Mouse (Mus musculus) olfactory bulb, adult 2 months (tissue): ENCODE measurements around the gene Rpl36. TPM values are rescaled to one million over a fixed set of nuclear protein-coding genes. Genes with fewer than 3 reads are reported as not detected.

Source experiments
- H3K27ac ChIP-seq: fragments of 200-500 bp; 2 replicates; pipeline ENCODE4 v1.5.1; 2012; ENCODE audit warnings: low read depth, low read length; ENCODE audit not compliant: insufficient read depth
- H3K4me1 ChIP-seq: fragments of 200-500 bp; 2 replicates; pipeline ENCODE4 v1.6.1; 2012; ENCODE audit warnings: low read length; ENCODE audit not compliant: control insufficient read depth, insufficient read depth
- H3K4me3 ChIP-seq: fragments of 200-500 bp; 2 replicates; pipeline ENCODE4 v1.5.1; 2012; ENCODE audit warnings: mild to moderate bottlenecking, low read depth, low read length, moderate library complexity; ENCODE audit not compliant: insufficient read depth
- CTCF ChIP-seq: fragments of 200-500 bp; IDR thresholded peaks from 2 replicates; pipeline ENCODE4 v1.5.1; 2012; ENCODE audit warnings: low read depth, mild to moderate bottlenecking, low read length, moderate library complexity; ENCODE audit not compliant: insufficient read depth
- POLR2A ChIP-seq: fragments of 200-500 bp; IDR thresholded peaks from 2 replicates; pipeline ENCODE4 v1.6.1; 2012; ENCODE audit warnings: mild to moderate bottlenecking, low read depth, low read length, moderate library complexity; ENCODE audit not compliant: insufficient read depth
- WGBS: fragments of 180-500 bp; shearing (Covaris S2); methylation state at CpG from one replicate; pipeline ENCODE4 v1.1.7; 2018; 5-methylcytosine and 5-hydroxymethylcytosine counted together
- polyA plus RNA-seq: library from polyadenylated mRNA; stranded (reverse); fragments of >200 nt; gene quantifications from 2 replicates; pipeline ENCODE4 v1.2.4, GENCODE M21; 2012; ENCODE audit warnings: low replicate concordance; ENCODE audit not compliant: missing spikeins, insufficient read depth, insufficient read length

Gene Rpl36
- polyA plus RNA-seq, 1 experiment = not detected

DNA sequence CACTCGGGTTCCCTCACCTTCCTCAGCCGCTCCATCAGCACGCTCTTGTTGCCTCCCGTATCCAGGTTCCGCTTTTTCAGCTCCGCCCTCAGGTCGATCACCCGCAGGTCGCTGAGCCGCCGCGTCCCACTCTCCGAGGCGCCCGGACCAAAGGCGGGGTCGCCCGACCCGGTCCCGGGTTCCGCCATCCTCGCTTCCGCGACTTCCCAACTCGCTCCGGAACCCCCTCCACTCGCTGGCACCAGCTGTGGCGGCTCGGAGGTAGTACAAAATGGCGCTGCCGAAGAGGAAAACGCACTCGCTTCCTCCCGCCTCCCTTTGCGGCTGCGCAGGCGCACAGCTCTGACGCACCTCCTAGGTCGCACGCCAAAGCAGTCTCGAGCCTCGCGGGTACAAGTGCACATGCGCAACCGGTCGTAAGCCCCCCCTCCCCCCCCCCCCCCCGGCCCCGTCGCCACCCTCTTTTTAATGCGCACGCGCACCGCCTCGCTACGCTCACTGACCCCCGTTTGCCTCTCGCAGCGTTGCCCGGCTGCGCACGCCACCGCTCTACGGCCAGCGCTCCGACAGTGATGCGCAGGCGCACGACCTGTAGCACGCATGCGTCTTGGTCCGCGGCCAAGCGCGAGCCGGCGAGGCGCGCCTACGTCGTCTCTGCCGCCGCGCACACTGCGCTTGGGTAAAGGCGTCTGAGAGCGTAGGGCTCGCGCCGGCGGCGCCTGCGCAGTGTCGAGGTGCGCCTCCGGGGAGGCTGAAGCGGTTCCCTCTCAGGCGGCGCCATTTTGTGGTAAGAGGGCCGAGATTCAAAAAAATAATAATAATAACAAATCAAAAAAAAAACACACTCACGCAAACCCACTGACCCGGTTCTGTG, 28.7 kb upstream of the Rpl36 start, which contains the start of the genes Safb2 and Safb:
TSS of gene Safb2 (minus strand) at position 329 of the 874 bp plus-strand sequence.
TSS of gene Safb (plus strand) at position 569 of the 874 bp plus-strand sequence.
- H3K4me1 ChIP-seq = peaks cover 29% of the 10 kb centered on the region
- WGBS = 1% methylated on average over 93 of the region's 101 CpGs
- peak within 1 kb of the TSS; percentile 90 for H3K27ac ChIP-seq
- TF ChIP-seq CTCF (no peak), POLR2A (peak; percentile 76)
- H3K4me3 ChIP-seq = peak within 1 kb of the TSS; percentile 89

DNA sequence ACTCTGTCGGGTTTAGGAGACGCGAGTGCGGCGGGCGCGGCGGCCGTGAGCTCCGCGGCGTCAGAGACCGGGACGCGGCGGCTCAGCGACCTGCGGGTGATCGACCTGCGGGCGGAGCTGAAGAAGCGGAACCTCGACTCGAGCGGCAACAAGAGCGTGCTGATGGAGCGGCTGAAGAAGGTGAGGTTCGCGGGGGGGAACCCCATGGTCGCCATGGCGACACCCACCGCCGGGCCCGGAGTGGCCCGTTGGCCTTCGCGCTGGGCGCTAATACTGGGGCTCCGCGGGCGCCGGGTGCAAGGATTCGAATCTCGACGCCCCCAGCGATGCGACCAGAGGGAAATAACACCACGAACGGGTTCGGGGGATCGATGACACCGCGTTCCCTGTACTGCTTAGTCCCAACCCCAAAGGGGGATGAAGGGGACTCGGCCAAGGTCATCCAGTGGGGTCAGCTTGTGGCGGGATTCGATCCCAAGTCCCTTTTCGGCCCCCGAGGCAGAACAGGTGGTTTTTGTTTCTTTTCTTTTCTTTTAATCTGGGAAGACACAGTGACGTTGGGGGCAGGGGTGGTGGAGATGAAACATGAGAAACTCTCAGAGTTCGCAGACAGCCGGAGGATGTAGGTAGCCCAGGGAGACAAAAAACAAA, 27.9 kb upstream of the Rpl36 start:
- Histone ChIP-seq H3K4me1 (peaks cover 29% of the 10 kb centered on the region), H3K4me3 (peak overlapping the region; percentile 89), H3K27ac (peak overlapping the region; percentile 90)
- under 1% methylated on average over 61 of the region's 61 CpGs for WGBS
- TF ChIP-seq CTCF = no peak
- no peak; the same call in 1 of the 2 replicates for TF ChIP-seq POLR2A

DNA sequence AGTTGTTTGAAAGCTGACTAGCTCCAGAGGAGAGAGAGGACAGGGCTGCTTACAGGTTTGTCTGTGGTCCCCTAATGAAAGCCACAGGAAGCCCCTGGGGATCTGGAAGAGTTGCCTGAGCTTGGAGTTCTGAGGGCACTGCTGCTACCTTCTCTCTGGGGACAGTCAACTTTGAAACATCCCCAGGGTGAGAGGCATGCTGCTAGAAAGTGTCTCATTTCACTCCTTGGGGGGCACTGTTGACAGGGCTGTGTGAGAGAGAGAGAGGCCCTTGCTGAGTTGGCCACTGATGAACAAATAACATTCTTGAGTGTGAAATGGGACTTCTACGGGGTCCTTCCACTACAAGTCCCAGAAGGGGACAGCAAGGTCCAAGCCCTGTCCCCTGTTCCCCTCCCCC, 25.4 kb upstream of the Rpl36 start:
- Histone ChIP-seq H3K4me3 (no peak overlapping the region), H3K4me1 (peaks cover 20% of the 10 kb centered on the region), H3K27ac (no peak overlapping the region)
- TF ChIP-seq CTCF (no peak), POLR2A (no peak)
- 31% methylated on average over 1 of the region's 1 CpGs for WGBS

DNA sequence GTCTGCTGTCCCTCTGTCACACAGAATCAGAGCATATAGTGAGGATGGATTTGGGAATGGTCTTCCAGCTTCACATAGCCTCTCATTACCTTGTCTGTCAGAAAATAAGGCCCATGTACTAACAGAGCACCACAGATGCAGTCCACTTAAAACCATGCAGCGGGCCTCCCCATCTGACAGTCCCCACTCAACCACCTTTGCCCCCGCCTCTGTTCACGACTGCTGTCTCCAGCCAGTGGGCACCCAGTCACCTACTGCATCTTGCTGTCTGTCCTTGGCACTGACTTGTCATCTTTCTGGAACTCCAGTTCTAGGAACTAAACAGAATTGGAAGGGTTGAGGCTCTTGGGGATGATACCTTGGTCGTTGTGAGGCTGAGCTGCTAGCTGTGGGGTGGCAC, 24.3 kb upstream of the Rpl36 start:
- H3K4me1 ChIP-seq = peaks cover 27% of the 10 kb centered on the region
- no peak overlapping the region for H3K4me3 ChIP-seq
- TF ChIP-seq POLR2A (no peak), CTCF (no peak)
- no peak overlapping the region for H3K27ac ChIP-seq
- 88% methylated on average over 4 of the region's 4 CpGs for WGBS

DNA sequence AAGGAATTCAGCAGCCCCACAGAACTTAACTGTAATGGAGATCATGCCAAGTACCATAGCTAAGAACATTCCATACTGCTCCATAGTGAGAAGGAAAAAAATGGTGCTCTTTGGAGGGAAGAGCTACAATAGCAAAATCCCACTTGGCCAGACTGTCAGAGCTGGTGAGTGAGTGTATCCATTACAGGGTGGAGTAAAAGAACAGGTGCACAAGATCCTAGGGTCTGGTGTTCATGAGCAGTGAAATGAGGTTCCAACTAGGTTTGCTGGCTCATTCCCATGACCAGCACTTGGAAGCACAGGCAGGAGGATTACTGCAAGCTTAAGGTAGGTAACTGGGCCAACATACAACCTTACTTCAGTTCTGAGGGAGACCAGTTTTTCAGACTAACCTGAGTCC, 20.7 kb upstream of the Rpl36 start:
- no peak overlapping the region for H3K27ac ChIP-seq
- H3K4me3 ChIP-seq = no peak overlapping the region
- H3K4me1 ChIP-seq = peaks cover 26% of the 10 kb centered on the region
- TF ChIP-seq POLR2A = no peak
- TF ChIP-seq CTCF = no peak

DNA sequence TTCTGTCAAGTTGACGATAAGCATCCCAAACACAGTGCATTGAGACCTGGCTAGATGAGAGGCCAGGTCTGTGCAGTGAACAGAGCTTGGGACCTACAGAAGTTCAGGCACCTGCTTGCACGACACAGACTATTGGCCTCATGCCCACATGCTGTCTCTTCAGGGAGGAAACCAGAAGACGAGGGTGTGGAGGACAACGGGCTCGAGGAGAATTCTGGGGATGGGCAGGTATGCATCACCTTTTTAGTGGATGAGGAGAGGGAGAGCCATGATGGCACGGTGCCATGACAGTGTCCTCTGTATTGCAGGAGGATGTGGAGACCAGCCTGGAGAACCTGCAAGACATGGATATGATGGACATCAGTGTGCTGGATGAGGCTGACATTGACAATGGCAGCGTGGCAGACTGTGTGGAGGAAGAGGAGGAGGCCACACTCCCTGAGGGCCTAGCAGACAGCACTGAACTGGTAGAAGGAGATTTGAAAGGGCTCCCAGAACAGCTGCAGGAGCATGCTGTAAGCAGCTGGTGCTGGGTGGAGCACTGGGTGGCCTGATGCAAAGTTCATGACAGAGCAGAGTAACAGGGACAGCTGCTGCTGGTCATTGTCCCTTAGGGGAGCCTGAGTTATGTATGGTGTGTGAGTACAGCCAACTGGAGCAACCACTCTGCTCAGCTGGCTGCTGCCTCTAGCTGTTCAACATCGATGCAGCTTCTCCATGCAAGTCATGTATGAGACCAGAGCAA, 19.5 kb upstream of the Rpl36 start:
- Histone ChIP-seq H3K4me1 (peaks cover 28% of the 10 kb centered on the region), H3K4me3 (no peak overlapping the region), H3K27ac (no peak overlapping the region)
- 60% methylated on average over 8 of the region's 8 CpGs for WGBS
- TF ChIP-seq POLR2A (no peak), CTCF (no peak)

DNA sequence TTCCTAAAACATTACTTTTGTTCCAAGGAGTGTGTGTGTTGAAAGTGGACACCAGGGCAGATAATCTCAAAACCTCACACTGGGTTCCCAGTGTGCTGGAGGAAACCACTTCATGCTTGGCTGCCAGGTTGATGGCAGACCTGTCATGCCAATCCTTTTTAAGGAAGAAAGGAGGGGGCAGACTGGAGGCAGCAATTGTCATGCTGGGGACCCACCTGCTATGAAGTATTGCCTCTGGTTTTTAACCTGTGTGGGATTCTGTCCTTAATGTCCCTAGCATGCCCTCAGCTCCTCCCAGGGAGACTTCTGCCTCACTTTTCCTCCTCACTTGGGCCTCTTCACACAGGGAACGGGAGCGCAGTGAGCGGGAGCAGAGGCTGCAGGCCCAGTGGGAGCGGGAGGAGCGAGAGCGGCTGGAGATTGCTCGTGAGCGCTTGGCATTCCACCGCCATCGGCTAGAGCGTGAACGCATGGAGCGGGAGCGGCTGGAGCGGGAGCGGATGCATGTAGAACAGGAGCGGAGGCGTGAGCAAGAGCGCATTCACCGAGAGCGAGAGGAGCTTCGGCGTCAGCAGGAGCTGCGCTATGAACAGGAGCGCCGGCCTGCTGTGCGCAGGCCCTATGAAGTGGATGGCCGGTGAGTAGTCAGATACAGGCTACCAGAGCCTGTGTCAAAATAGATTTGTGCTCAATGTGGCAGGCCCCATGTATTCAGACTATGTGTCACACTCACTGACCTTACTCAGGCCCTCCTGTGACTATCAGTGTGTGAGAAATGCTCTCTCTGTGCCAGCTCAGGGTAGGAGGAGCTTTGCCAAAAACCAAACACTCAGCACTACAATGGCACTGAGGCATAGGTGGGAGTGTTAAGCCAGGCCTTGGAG, 9.8 kb upstream of the Rpl36 start:
- no peak for TF ChIP-seq CTCF
- TF ChIP-seq POLR2A = no peak
- Histone ChIP-seq H3K27ac (no peak overlapping the region), H3K4me1 (peaks cover 5% of the 10 kb centered on the region), H3K4me3 (no peak overlapping the region)
- WGBS = 94% methylated on average over 28 of the region's 28 CpGs

DNA sequence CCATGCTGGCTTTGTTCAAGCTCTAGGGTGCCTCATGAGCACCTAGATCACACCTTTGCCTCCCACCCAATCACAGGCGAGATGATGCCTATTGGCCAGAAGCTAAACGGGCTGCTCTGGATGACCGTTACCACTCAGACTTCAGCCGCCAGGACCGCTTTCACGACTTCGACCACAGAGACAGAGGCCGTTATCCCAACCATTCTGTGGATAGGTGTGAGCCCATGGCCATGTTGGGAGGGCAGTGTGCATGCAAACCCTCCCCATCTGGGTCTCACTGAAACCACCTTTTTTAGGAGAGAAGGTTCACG, 9.2 kb upstream of the Rpl36 start:
- H3K27ac ChIP-seq = no peak overlapping the region
- H3K4me1 ChIP-seq = peaks cover 10% of the 10 kb centered on the region
- no peak for TF ChIP-seq POLR2A
- no peak for TF ChIP-seq CTCF
- 89% methylated on average over 9 of the region's 9 CpGs for WGBS
- no peak overlapping the region for H3K4me3 ChIP-seq
